ENCODE assay signal across 15 mouse cellular contexts in the genomic region with DNA sequence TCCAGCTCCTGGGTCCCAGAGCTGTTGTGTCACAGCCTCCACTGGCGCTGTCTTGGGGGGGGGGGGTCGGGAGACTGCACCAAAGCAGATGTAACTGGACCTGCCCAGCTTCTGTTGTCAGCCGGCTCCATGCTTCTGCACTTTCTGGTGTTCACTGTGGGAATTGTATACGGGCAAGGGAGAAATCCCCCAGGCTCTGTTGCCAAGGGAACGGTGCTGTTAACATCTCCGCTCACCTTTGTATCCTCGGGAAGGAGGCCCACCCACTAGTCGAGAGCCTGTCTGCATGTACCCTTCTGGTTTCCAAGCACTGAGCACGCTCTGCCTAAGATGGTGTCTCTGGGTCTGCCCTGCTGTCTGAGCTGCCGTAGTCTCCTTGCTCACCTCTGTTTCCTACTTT. TPM values are rescaled to one million over a fixed set of nuclear protein-coding genes. Genes with fewer than 3 reads are reported as not detected.
A peak's percentile ranks its signal among the peaks of the same experiment; 100 is the strongest.
DNase-seq lines count a peak whose midpoint lies in the region; ATAC-seq and TF ChIP-seq lines count a peak whose summit lies in the region.
"Had no signal": no experiment of that assay in that cellular context is flagged by ENCODE, and none has a peak within 500 bp of the region (broad histone marks: within the 10 kb centered on the region; RNA-seq: fewer than 3 reads in every experiment).

No protein-coding gene starts in this region.

- TF ChIP-seq CTCF in hindbrain, postnatal 0 days (IDR thresholded peaks at IDR 0.05; ENCODE audit: low read depth) = no peak

- H3K36me3 ChIP-seq in hindbrain, embryonic 13.5 days = peaks cover 98% of the 10 kb centered on the region
- H3K36me3 ChIP-seq in hindbrain, postnatal 0 days (ENCODE audit: insufficient read depth, low read length) = peaks cover 60% of the 10 kb centered on the region
- H3K36me3 ChIP-seq in embryonic facial prominence, embryonic 11.5 days (replicated peaks; ENCODE audit: control insufficient read depth, insufficient read depth, low read depth, low read length) = peaks cover 20% of the 10 kb centered on the region
- peaks cover 100% of the 10 kb centered on the region for H3K36me3 ChIP-seq in limb, embryonic 12.5 days

- H3K4me2 ChIP-seq in hindbrain, embryonic 13.5 days = no peak overlapping the region
- no peak overlapping the region for H3K4me2 ChIP-seq in hindbrain, postnatal 0 days (ENCODE audit: low read depth, low read length)
- no peak overlapping the region for H3K4me2 ChIP-seq in embryonic facial prominence, embryonic 11.5 days (ENCODE audit: low read depth, low read length)
- H3K4me2 ChIP-seq in limb, embryonic 12.5 days = no peak overlapping the region
- H3K4me2 ChIP-seq: limb, embryonic 13.5 days; neural tube, embryonic 12.5 days; stomach, embryonic 15.5 days had no signal

- H3K4me3 ChIP-seq in hindbrain, embryonic 13.5 days = no peak overlapping the region
- no peak overlapping the region for H3K4me3 ChIP-seq in hindbrain, postnatal 0 days (ENCODE audit: low read length)
- H3K4me3 ChIP-seq in embryonic facial prominence, embryonic 11.5 days (ENCODE audit: low read depth, low read length) = no peak overlapping the region
- H3K4me3 ChIP-seq in limb, embryonic 12.5 days (replicated peaks) = no peak overlapping the region
- H3K4me3 ChIP-seq: limb, embryonic 13.5 days; neural tube, embryonic 12.5 days; stomach, embryonic 15.5 days had no signal

- H3K27ac ChIP-seq in hindbrain, embryonic 13.5 days = peak overlapping the region; percentile 36; the same call in 1 of the 2 replicates
- H3K27ac ChIP-seq in hindbrain, postnatal 0 days = no peak overlapping the region
- no peak overlapping the region for H3K27ac ChIP-seq in embryonic facial prominence, embryonic 11.5 days (replicated peaks; ENCODE audit: low read depth, low read length)
- no peak overlapping the region for H3K27ac ChIP-seq in limb, embryonic 12.5 days
- H3K27ac ChIP-seq: limb, embryonic 13.5 days; neural tube, embryonic 12.5 days; stomach, embryonic 15.5 days had no signal

- 52% methylated on average over 10 of the region's 10 CpGs for WGBS in hindbrain, embryonic 13.5 days
- 47% methylated on average over 10 of the region's 10 CpGs for WGBS in hindbrain, postnatal 0 days
- WGBS in embryonic facial prominence, embryonic 11.5 days = 58% methylated on average over 10 of the region's 10 CpGs
- 55% methylated on average over 10 of the region's 10 CpGs for WGBS in limb, embryonic 12.5 days

- H3K4me1 ChIP-seq in hindbrain, embryonic 13.5 days (replicated peaks) = peaks cover 8% of the 10 kb centered on the region
- H3K4me1 ChIP-seq in hindbrain, postnatal 0 days (ENCODE audit: insufficient read depth, low read length) = no peaks in the 10 kb centered on the region
- no peaks in the 10 kb centered on the region for H3K4me1 ChIP-seq in embryonic facial prominence, embryonic 11.5 days (ENCODE audit: control insufficient read depth, insufficient read depth, low read length)
- no peaks in the 10 kb centered on the region for H3K4me1 ChIP-seq in limb, embryonic 12.5 days (replicated peaks)
- H3K4me1 ChIP-seq: limb, embryonic 13.5 days; neural tube, embryonic 12.5 days; stomach, embryonic 15.5 days had no signal

- no peak for DNase-seq in hindbrain, postnatal 0 days (ENCODE audit: low spot score)
- peak; percentile 64 for DNase-seq in R1 (ENCODE audit: low read depth, low spot score)
- DNase-seq in embryonic facial prominence, embryonic 11.5 days (ENCODE audit: low spot score) = peak; percentile 50
- DNase-seq in right cerebral cortex, postnatal 25 days = no peak
- DNase-seq in lung, postnatal 10 days = no peak
- DNase-seq: adrenal gland, postnatal 36 days; kidney, adult 8-10 months; lung, postnatal 4 days; thymus, postnatal 14 days had no signal

- no peaks in the 10 kb centered on the region for H3K9me3 ChIP-seq in hindbrain, embryonic 13.5 days
- no peaks in the 10 kb centered on the region for H3K9me3 ChIP-seq in hindbrain, postnatal 0 days (ENCODE audit: low read length)
- no peaks in the 10 kb centered on the region for H3K9me3 ChIP-seq in embryonic facial prominence, embryonic 11.5 days (replicated peaks; ENCODE audit: control insufficient read depth, low read length)
- no peaks in the 10 kb centered on the region for H3K9me3 ChIP-seq in limb, embryonic 12.5 days
- H3K9me3 ChIP-seq: limb, embryonic 13.5 days; neural tube, embryonic 12.5 days; stomach, embryonic 15.5 days had no signal

- ATAC-seq in hindbrain, embryonic 13.5 days (ENCODE audit: low FRiP score) = no peak
- no peak for ATAC-seq in hindbrain, postnatal 0 days
- peak; percentile 41; the same call in 1 of the 2 replicates for ATAC-seq in embryonic facial prominence, embryonic 11.5 days (replicated peaks; ENCODE audit: insufficient number of reproducible peaks, low FRiP score, low TSS enrichment, low read depth)
- no peak for ATAC-seq in limb, embryonic 12.5 days (ENCODE audit: insufficient number of reproducible peaks, insufficient read depth, low FRiP score, low TSS enrichment, low read depth)
- ATAC-seq: activated CD4-positive, CD25-positive, alpha-beta regulatory T cell, adult 4 months had no signal

- H3K27me3 ChIP-seq in hindbrain, embryonic 13.5 days = no peaks in the 10 kb centered on the region
- no peaks in the 10 kb centered on the region for H3K27me3 ChIP-seq in hindbrain, postnatal 0 days (ENCODE audit: insufficient read depth, low read length)
- no peaks in the 10 kb centered on the region for H3K27me3 ChIP-seq in embryonic facial prominence, embryonic 11.5 days (ENCODE audit: control insufficient read depth, insufficient read depth, low read length)
- no peaks in the 10 kb centered on the region for H3K27me3 ChIP-seq in limb, embryonic 12.5 days
- H3K27me3 ChIP-seq: limb, embryonic 13.5 days; neural tube, embryonic 12.5 days; stomach, embryonic 15.5 days had no signal

- H3K9ac ChIP-seq in hindbrain, embryonic 13.5 days = peak overlapping the region; percentile 51; the same call in 1 of the 2 replicates
- no peak overlapping the region for H3K9ac ChIP-seq in hindbrain, postnatal 0 days (replicated peaks; ENCODE audit: low read length)
- H3K9ac ChIP-seq in embryonic facial prominence, embryonic 11.5 days (replicated peaks; ENCODE audit: low read length) = no peak overlapping the region
- H3K9ac ChIP-seq in limb, embryonic 12.5 days (replicated peaks) = 0 out of 2 replicates have a peak overlapping the region, but pooled peaks have one; percentile 8
- H3K9ac ChIP-seq: limb, embryonic 13.5 days; neural tube, embryonic 12.5 days; stomach, embryonic 15.5 days had no signal

RNA-seq across cellular contexts. Expression of a gene that starts 43.3 kb away (rescaled TPM):
- polyA plus RNA-seq in hindbrain, embryonic 13.5 days (2015; fragmentation: Nextera tagmentation; extraction: Ambion mirVana) = 4.4 and 4.7 TPM in 2 replicates
- total RNA-seq in hindbrain, postnatal 0 days (2014; rRNA removed) = 14.4 and 14.5 TPM in 2 replicates
- 5.9 and 6.8 TPM in 2 replicates for polyA plus RNA-seq in hindbrain, postnatal 0 days (2015; fragmentation: Nextera tagmentation; extraction: Ambion mirVana)
- 2.2 and 2.3 TPM in 2 replicates for polyA plus RNA-seq in embryonic facial prominence, embryonic 11.5 days (2014; fragmentation: Nextera tagmentation; extraction: Ambion mirVana)
- 4.1 and 5.9 TPM in 2 replicates for polyA plus RNA-seq in limb, embryonic 12.5 days (2016; fragmentation: Nextera tagmentation; extraction: Ambion mirVana)

Comparison
In these comparisons a context has a peak if more than half of its experiments do, and no peak if none do; other contexts are left out.
1. H3K9ac ChIP-seq: peak in hindbrain, embryonic 13.5 days (single experiment) and limb, embryonic 12.5 days (single experiment); none in hindbrain, postnatal 0 days (single experiment) and embryonic facial prominence, embryonic 11.5 days (single experiment).
2. DNase-seq: peak in R1 (single experiment) and embryonic facial prominence, embryonic 11.5 days (single experiment); none in hindbrain, postnatal 0 days (single experiment), right cerebral cortex, postnatal 25 days (single experiment) and lung, postnatal 10 days (single experiment).